Mouse (Mus musculus) MEL (cell line): ENCODE measurements around the gene Cldnd1. TPM values are rescaled to one million over a fixed set of nuclear protein-coding genes. Genes with fewer than 3 reads are reported as not detected.

Experiments used
- DNase-seq: peaks from one replicate; pipeline ENCODE4 v3.0.0; 2011; ENCODE audit warnings: low read depth, low spot score
- H3K27ac ChIP-seq: 2 replicates; pipeline ENCODE4 v1.5.1; 2012; ENCODE audit warnings: low read depth, mild to moderate bottlenecking, control low read depth, low read length, moderate library complexity; ENCODE audit not compliant: control insufficient read depth
- H3K27me3 ChIP-seq, 2 experiments: fragments of 150-350 bp in 1 of 2; sonication (generic) in 1 of 2; 2 replicates each; pipeline ENCODE4 v1.6.1; 2012; ENCODE audit warnings: low read length in 2 of 2, mild to moderate bottlenecking in 2 of 2, improper control_type of control experiment in 1 of 2, moderate library complexity in 1 of 2; ENCODE audit not compliant: insufficient read depth in 2 of 2, control insufficient read depth in 1 of 2
- H3K36me3 ChIP-seq, 2 experiments: 2 replicates each; pipeline ENCODE4 v1.6.1; 2012 to 2014; ENCODE audit warnings: low read length in 2 of 2, improper control_type of control experiment in 1 of 2, inconsistent platforms in 1 of 2, mild to moderate bottlenecking in 1 of 2; ENCODE audit not compliant: insufficient read depth in 2 of 2, control insufficient read depth in 1 of 2
- H3K4me1 ChIP-seq, 2 experiments: fragments of 150-350 bp in 1 of 2; sonication (generic) in 1 of 2; 2 replicates each; pipeline ENCODE4 v1.6.1; 2012; ENCODE audit warnings: low read length in 2 of 2, improper control_type of control experiment in 1 of 2, mild to moderate bottlenecking in 1 of 2; ENCODE audit not compliant: insufficient read depth in 2 of 2, control insufficient read depth in 1 of 2
- H3K4me3 ChIP-seq, 2 experiments: fragments of 150-350 bp in 1 of 2; sonication (generic) in 1 of 2; 2 replicates each; pipeline ENCODE4 v1.5.1; 2012; ENCODE audit warnings: low read depth in 2 of 2, low read length in 2 of 2, mild to moderate bottlenecking in 2 of 2, moderate library complexity in 2 of 2, control low read depth in 1 of 2, improper control_type of control experiment in 1 of 2; ENCODE audit not compliant: control insufficient read depth in 1 of 2, insufficient read depth in 1 of 2
- H3K79me2 ChIP-seq: 2 replicates; pipeline ENCODE4 v1.6.1; 2012; ENCODE audit warnings: mild to moderate bottlenecking, low read length, moderate library complexity; ENCODE audit not compliant: control insufficient read depth, poor library complexity, insufficient read depth
- H3K9ac ChIP-seq: 2 replicates; pipeline ENCODE4 v1.6.1; 2012; ENCODE audit warnings: low read depth, mild to moderate bottlenecking, control low read depth, low read length, moderate library complexity; ENCODE audit not compliant: control insufficient read depth, poor library complexity, severe bottlenecking
- H3K9me3 ChIP-seq: fragments of 150-350 bp; sonication (generic); replicated peaks from 2 replicates; pipeline ENCODE4 v1.6.1; 2012; ENCODE audit warnings: mild to moderate bottlenecking, low read length, improper control_type of control experiment, moderate library complexity; ENCODE audit not compliant: insufficient read depth
- BHLHE40 ChIP-seq: IDR thresholded peaks from 2 replicates; pipeline ENCODE4 v1.6.1; 2012; ENCODE audit warnings: low read depth, mild to moderate bottlenecking, inconsistent platforms, low read length, improper control_type of control experiment, borderline replicate concordance
- CHD1 ChIP-seq: IDR thresholded peaks from 2 replicates; pipeline ENCODE4 v1.6.1; 2012; ENCODE audit warnings: low read depth, mild to moderate bottlenecking, inconsistent platforms, low read length, improper control_type of control experiment
- CTCF ChIP-seq, 3 experiments: IDR thresholded peaks in 2 of 3; conservative IDR thresholded peaks in 1 of 3; 2 replicates each; pipeline ENCODE4 v1.5.1; 2011 to 2012; ENCODE audit warnings: low read length in 3 of 3, low read depth in 2 of 3, mild to moderate bottlenecking in 2 of 3, improper control_type of control experiment in 1 of 3, inconsistent platforms in 1 of 3, mixed read lengths in 1 of 3, moderate library complexity in 1 of 3; ENCODE audit not compliant: control insufficient read depth in 1 of 3, insufficient read depth in 1 of 3, poor library complexity in 1 of 3, severe bottlenecking in 1 of 3
- E2F4 ChIP-seq: IDR thresholded peaks from 2 replicates; pipeline ENCODE4 v1.6.1; 2011; ENCODE audit warnings: low read depth, low read length, improper control_type of control experiment, borderline replicate concordance
- GATA1 ChIP-seq: IDR thresholded peaks from 2 replicates; pipeline ENCODE4 v1.6.1; 2011; ENCODE audit warnings: low read depth, low read length, improper control_type of control experiment
- HCFC1 ChIP-seq: IDR thresholded peaks from 2 replicates; pipeline ENCODE4 v1.6.1; 2012; ENCODE audit warnings: low read depth, mild to moderate bottlenecking, inconsistent platforms, low read length, improper control_type of control experiment, moderate library complexity
- KAT2A ChIP-seq: conservative IDR thresholded peaks from 2 replicates; pipeline ENCODE4 v1.6.1; 2012; ENCODE audit warnings: low read depth, low read length, improper control_type of control experiment, inconsistent platforms
- MAX ChIP-seq: IDR thresholded peaks from 2 replicates; pipeline ENCODE4 v1.6.1; 2011; ENCODE audit warnings: low read length, improper control_type of control experiment
- MYB ChIP-seq: IDR thresholded peaks from 2 replicates; pipeline ENCODE4 v1.6.1; 2011; ENCODE audit warnings: mild to moderate bottlenecking, low read depth, low read length, improper control_type of control experiment
- MYC ChIP-seq: IDR thresholded peaks from 2 replicates; pipeline ENCODE4 v1.6.1; 2011; ENCODE audit warnings: low read depth, mild to moderate bottlenecking, low read length, improper control_type of control experiment, moderate library complexity
- NELFE ChIP-seq: IDR thresholded peaks from 2 replicates; pipeline ENCODE4 v1.6.1; 2011; ENCODE audit warnings: low read depth, low read length, improper control_type of control experiment
- NRF1 ChIP-seq: IDR thresholded peaks from 2 replicates; pipeline ENCODE4 v1.6.1; 2014; ENCODE audit warnings: low read depth, mild to moderate bottlenecking, inconsistent platforms, low read length, improper control_type of control experiment, moderate library complexity; ENCODE audit not compliant: poor library complexity, insufficient read depth, severe bottlenecking
- POLR2A ChIP-seq, 2 experiments: IDR thresholded peaks; 2 replicates each; pipeline ENCODE4 v1.6.1; 2011 to 2012; ENCODE audit warnings: low read length in 2 of 2, mild to moderate bottlenecking in 2 of 2, control low read depth in 1 of 2, improper control_type of control experiment in 1 of 2, low read depth in 1 of 2, moderate library complexity in 1 of 2; ENCODE audit not compliant: control insufficient read depth in 1 of 2, insufficient read depth in 1 of 2, poor library complexity in 1 of 2
- RAD21 ChIP-seq: IDR thresholded peaks from 2 replicates; pipeline ENCODE4 v1.6.1; 2011; ENCODE audit warnings: mild to moderate bottlenecking, low read depth, low read length, improper control_type of control experiment
- SIN3A ChIP-seq: IDR thresholded peaks from 2 replicates; pipeline ENCODE4 v1.6.1; 2012; ENCODE audit warnings: low read length, improper control_type of control experiment, inconsistent platforms
- SMC3 ChIP-seq: IDR thresholded peaks from 2 replicates; pipeline ENCODE4 v1.6.1; 2011; ENCODE audit warnings: low read depth, low read length, improper control_type of control experiment
- TAL1 ChIP-seq: IDR thresholded peaks from 2 replicates; pipeline ENCODE4 v1.6.1; 2012; ENCODE audit warnings: mild to moderate bottlenecking, inconsistent platforms, low read length, moderate library complexity, mixed read lengths
- USF1 ChIP-seq: IDR thresholded peaks from 2 replicates; pipeline ENCODE4 v1.6.1; 2014; ENCODE audit warnings: low read depth, mild to moderate bottlenecking, inconsistent platforms, low read length, improper control_type of control experiment, moderate library complexity
- ZC3H11A ChIP-seq: IDR thresholded peaks from 2 replicates; pipeline ENCODE4 v1.6.1; 2012; ENCODE audit warnings: low read depth, mild to moderate bottlenecking, inconsistent platforms, low read length, improper control_type of control experiment
- ZMIZ1 ChIP-seq: IDR thresholded peaks from 2 replicates; pipeline ENCODE4 v1.6.1; 2012; ENCODE audit warnings: low read depth, mild to moderate bottlenecking, inconsistent platforms, low read length, improper control_type of control experiment, moderate library complexity
- polyA plus RNA-seq, 2 experiments: library from polyadenylated mRNA; stranded (reverse) in 1 of 2; unstranded in 1 of 2; fragments of >175 nt in 1 of 2; fragments of >200 nt in 1 of 2; gene quantifications; 2 replicates each; pipeline versions ENCODE4 v1.2.1 to v1.2.4; 2012; ENCODE audit warnings: low replicate concordance in 2 of 2, low read depth in 1 of 2; ENCODE audit not compliant: insufficient read length in 2 of 2, insufficient read depth in 1 of 2, missing spikeins in 1 of 2
- total RNA-seq: library from RNA; depleted of rRNA; stranded (reverse); fragments of 300-350 nt; gene quantifications from 2 replicates; pipeline ENCODE4 v1.2.3, GENCODE M21; 2012

The Cldnd1 gene
- total and polyA plus RNA-seq, 3 experiments, result 18.5 to 34.3 TPM; not detected in 1

GRCm38 (mm10) chr16:58740751-58741150 is 13.0 kb downstream of the Cldnd1 start:
- H3K79me2 ChIP-seq, result no peaks in the 10 kb centered on the region
- no peaks in the 10 kb centered on the region for H3K36me3 ChIP-seq
- DNase-seq, result no peak
- H3K9ac ChIP-seq, result no peak overlapping the region
- no peaks in the 10 kb centered on the region for H3K9me3 ChIP-seq
- TF ChIP-seq POLR2A (IDR thresholded peaks at IDR 0.05; ENCODE audit: control insufficient read depth in 1 of 2, insufficient read depth in 1 of 2, low read depth in 1 of 2, low read length in 2 of 2, poor library complexity in 1 of 2), result no peak
- TF ChIP-seq NELFE, result no peak
- TF ChIP-seq HCFC1, result no peak
- no peak for TF ChIP-seq KAT2A
- TF ChIP-seq BHLHE40, result no peak
- no peak for TF ChIP-seq SIN3A
- TF ChIP-seq ZMIZ1, result no peak
- no peak for TF ChIP-seq NRF1
- TF ChIP-seq MYC, result no peak
- TF ChIP-seq MAX, result no peak
- TF ChIP-seq CTCF (IDR thresholded peaks at IDR 0.05 in 2 of 3, conservative IDR thresholded peaks at IDR 0.05 in 1 of 3; ENCODE audit: control insufficient read depth in 1 of 3, insufficient read depth in 1 of 3, low read depth in 2 of 3, low read length in 3 of 3, poor library complexity in 1 of 3, severe bottlenecking in 1 of 3), result no peak
- no peak for TF ChIP-seq TAL1
- no peak for TF ChIP-seq E2F4
- TF ChIP-seq GATA1, result no peak
- TF ChIP-seq MYB, result no peak
- TF ChIP-seq ZC3H11A, result no peak
- H3K4me1 ChIP-seq, result no peaks in the 10 kb centered on the region
- no peaks in the 10 kb centered on the region for H3K27me3 ChIP-seq
- H3K4me3 ChIP-seq, result no peak overlapping the region
- H3K27ac ChIP-seq, result no peak overlapping the region

- no peak overlapping the region for H3K4me3 ChIP-seq
- TF ChIP-seq USF1 (peak; percentile 18; the same call in 1 of the 2 replicates), MAX (no peak)
- no peak for DNase-seq
These were observed 19.0 kb downstream of the Cldnd1 start for GRCm38 (mm10) chr16:58746715-58747114.

GRCm38 (mm10) chr16:58751314-58751713 is 23.6 kb downstream of the Cldnd1 start:
- no peaks in the 10 kb centered on the region for H3K27me3 ChIP-seq
- H3K9ac ChIP-seq, result no peak overlapping the region
- H3K79me2 ChIP-seq, result no peaks in the 10 kb centered on the region
- no peaks in the 10 kb centered on the region for H3K9me3 ChIP-seq
- no peak overlapping the region for H3K27ac ChIP-seq
- no peak overlapping the region for H3K4me3 ChIP-seq
- H3K4me1 ChIP-seq, result no peaks in the 10 kb centered on the region
- H3K36me3 ChIP-seq, result no peaks in the 10 kb centered on the region
- DNase-seq, result peak; percentile 42
- TF ChIP-seq RAD21 (peak; percentile 57), SMC3 (peak; percentile 63), ZMIZ1 (no peak), CHD1 (no peak), CTCF (IDR thresholded peaks at IDR 0.05 in 2 of 3, conservative IDR thresholded peaks at IDR 0.05 in 1 of 3; ENCODE audit: control insufficient read depth in 1 of 3, insufficient read depth in 1 of 3, low read depth in 2 of 3, low read length in 3 of 3, poor library complexity in 1 of 3, severe bottlenecking in 1 of 3) (peak; percentile 35 to 58 (median 47))

More at GRCm38 (mm10) chr16:58746715-58747114, 19.0 kb downstream of the Cldnd1 start:
- no peaks in the 10 kb centered on the region for H3K27me3 ChIP-seq
- no peaks in the 10 kb centered on the region for H3K36me3 ChIP-seq
- no peaks in the 10 kb centered on the region for H3K4me1 ChIP-seq
- H3K79me2 ChIP-seq, result no peaks in the 10 kb centered on the region
- no peak overlapping the region for H3K27ac ChIP-seq
- no peaks in the 10 kb centered on the region for H3K9me3 ChIP-seq
- no peak overlapping the region for H3K9ac ChIP-seq
